Mouse (Mus musculus): ENCODE measurements around the gene Rps11.

GRCm38 (mm10) chr7:45154993-45155514 lies 30.8 kb upstream of the Rps11 start:
- TF ChIP-seq GATA1 (IDR thresholded peaks at IDR 0.05; ENCODE audit: low read length) (no peak), TAL1 (IDR thresholded peaks at IDR 0.05; ENCODE audit: low read length) (no peak)
